Mouse (Mus musculus): Measurements from ENCODE around the gene Sfn. TPM values are rescaled to one million over a fixed set of nuclear protein-coding genes. Genes with fewer than 3 reads are reported as not detected.

Gene Sfn
- polyA plus RNA-seq, 2 experiments = 139 to 295 TPM

DNA sequence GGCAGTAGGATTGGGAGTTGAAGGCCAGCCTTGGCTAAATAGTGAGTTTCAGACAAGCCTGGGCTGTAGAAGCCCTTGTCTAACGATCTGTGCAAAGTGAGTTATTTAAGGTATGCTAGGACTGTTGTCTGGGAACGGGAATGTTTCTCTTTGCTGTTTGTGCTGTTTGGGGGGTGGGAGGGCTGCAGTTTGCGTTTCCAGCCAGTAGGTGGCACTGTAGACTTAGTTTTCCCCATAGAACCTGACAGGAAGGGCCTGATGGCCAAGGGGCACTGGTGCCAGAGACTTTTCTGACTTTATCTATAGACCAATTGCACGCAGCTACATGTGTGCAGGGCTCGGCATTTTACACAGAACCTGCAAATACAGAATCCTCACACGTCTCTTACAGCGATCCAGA is 9.4 kb downstream of the Sfn start:
- Histone ChIP-seq H3K9ac (ENCODE audit: low read depth, low read length, severe bottlenecking) (no peak overlapping the region), H3K27ac (replicated peaks; ENCODE audit: low read depth, low read length) (no peak overlapping the region), H3K4me3 (replicated peaks; ENCODE audit: low read length) (no peak overlapping the region), H3K9me3 (ENCODE audit: control insufficient read depth, low read length) (no peaks in the 10 kb centered on the region), H3K4me2 (replicated peaks; ENCODE audit: low read depth, low read length, severe bottlenecking) (no peak overlapping the region), H3K27me3 (ENCODE audit: control insufficient read depth, insufficient read depth, low read length) (no peaks in the 10 kb centered on the region), H3K36me3 (ENCODE audit: control insufficient read depth, insufficient read depth, low read length) (peaks cover 43% of the 10 kb centered on the region), H3K4me1 (ENCODE audit: control insufficient read depth, insufficient read depth, low read length) (no peaks in the 10 kb centered on the region)
- TF ChIP-seq POLR2A (IDR thresholded peaks at IDR 0.05; ENCODE audit: borderline replicate concordance, extremely low read depth, insufficient read depth, insufficient read length) = no peak
- DNase-seq (ENCODE audit: low spot score) (peak; percentile 75), ATAC-seq (ENCODE audit: low FRiP score, low read depth) (no peak; the same call in 1 of the 2 replicates)
- WGBS = 34% methylated on average over 7 of the region's 7 CpGs

DNA sequence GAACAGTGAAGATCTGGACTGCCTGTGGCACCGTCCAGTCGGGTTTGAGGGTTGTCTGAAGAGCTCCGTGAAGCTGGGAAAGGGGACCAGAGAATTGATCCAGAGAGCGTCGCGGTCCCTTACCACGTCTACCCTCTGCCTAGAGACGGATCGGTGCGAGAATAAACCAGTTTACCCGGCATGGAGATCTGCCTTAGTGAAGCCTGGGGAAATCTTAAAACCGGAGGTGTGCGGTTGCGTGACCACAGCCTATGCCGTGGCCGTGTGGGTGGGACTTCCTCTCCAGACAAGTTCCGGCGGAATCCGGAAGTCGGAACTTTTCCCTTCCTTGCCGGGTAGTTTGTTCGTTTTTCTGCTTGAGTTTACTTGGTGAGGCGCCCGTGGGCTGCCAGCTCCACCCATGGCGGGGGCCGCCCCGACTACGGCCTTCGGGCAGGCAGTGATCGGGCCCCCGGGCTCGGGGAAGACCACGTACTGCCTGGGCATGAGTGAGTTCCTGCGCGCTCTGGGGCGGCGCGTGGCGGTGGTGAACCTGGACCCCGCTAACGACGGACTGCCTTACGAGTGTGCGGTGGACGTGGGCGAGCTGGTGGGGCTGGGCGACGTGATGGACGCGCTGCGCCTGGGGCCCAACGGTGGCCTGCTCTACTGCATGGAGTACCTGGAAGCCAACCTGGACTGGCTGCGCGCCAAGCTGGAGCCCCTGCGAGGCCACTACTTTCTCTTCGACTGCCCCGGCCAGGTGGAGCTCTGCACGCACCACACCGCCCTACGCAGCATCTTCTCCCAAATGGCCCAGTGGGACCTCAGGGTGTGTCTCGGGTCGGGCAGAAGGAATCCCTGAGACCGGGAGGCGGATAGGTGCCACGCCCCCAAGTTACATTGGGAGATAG is 17.7 kb downstream of the Sfn start, which contains the start of gene Gpn2:
Gpn2 (plus strand) TSS at position 304 of the 893 bp plus-strand sequence.
- Histone ChIP-seq H3K36me3 (ENCODE audit: control insufficient read depth, insufficient read depth, low read length) (peaks cover 67% of the 10 kb centered on the region), H3K4me2 (replicated peaks; ENCODE audit: low read depth, low read length, severe bottlenecking) (peak within 1 kb of the TSS; percentile 95), H3K27ac (replicated peaks; ENCODE audit: low read depth, low read length) (peak within 1 kb of the TSS; percentile 43; the same call in 1 of the 2 replicates)

GRCm38 (mm10) chr4:133583690-133584058 is 18.3 kb downstream of the Sfn start:
- WGBS = 58% methylated on average over 6 of the region's 6 CpGs
- H3K36me3 ChIP-seq (ENCODE audit: control insufficient read depth, insufficient read depth, low read length) = peaks cover 65% of the 10 kb centered on the region

More for the DNA sequence above, 17.7 kb downstream of the Sfn start, which contains the start of gene Gpn2:
- TF ChIP-seq POLR2A (IDR thresholded peaks at IDR 0.05; ENCODE audit: borderline replicate concordance, extremely low read depth, insufficient read depth, insufficient read length) = peak; percentile 23; the same call in 1 of the 2 replicates
- ATAC-seq (ENCODE audit: low FRiP score, low read depth) = peak; percentile 90
- peak; percentile 88 for DNase-seq (ENCODE audit: low spot score)
- no peaks in the 10 kb centered on the region for H3K9me3 ChIP-seq (ENCODE audit: control insufficient read depth, low read length)
- 2% methylated on average over 63 of the region's 65 CpGs for WGBS
- peak within 1 kb of the TSS; percentile 87 for H3K4me3 ChIP-seq (replicated peaks; ENCODE audit: low read length)
- H3K9ac ChIP-seq (ENCODE audit: low read depth, low read length, severe bottlenecking) = peak within 1 kb of the TSS; percentile 65
- H3K27me3 ChIP-seq (ENCODE audit: control insufficient read depth, insufficient read depth, low read length) = no peaks in the 10 kb centered on the region
- H3K4me1 ChIP-seq (ENCODE audit: control insufficient read depth, insufficient read depth, low read length) = no peaks in the 10 kb centered on the region

DNA sequence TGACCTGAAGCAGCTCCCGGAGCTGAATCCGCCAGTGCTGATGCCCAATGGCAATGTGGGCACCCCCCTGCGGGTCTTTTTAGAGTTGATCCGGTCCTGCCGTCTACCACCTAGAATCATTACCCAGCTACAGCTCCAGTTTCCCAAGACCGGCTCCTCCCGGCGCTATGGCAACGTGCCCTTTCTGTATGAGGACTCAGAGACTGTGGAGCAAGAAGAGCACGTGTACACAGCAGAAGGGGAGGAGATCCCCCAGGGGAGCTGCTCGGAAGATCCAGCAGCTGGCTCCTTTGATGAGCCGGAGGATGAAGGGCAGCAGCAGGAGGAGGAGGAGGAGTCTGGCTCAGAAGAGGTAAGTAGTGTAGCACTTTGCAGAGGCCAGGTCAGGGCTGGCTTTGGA is 24.0 kb downstream of the Sfn start:
- H3K27me3 ChIP-seq (ENCODE audit: control insufficient read depth, insufficient read depth, low read length) = no peaks in the 10 kb centered on the region
- ATAC-seq (ENCODE audit: low FRiP score, low read depth) (no peak), DNase-seq (ENCODE audit: low spot score) (no peak)
- no peaks in the 10 kb centered on the region for H3K9me3 ChIP-seq (ENCODE audit: control insufficient read depth, low read length)
- H3K9ac ChIP-seq (ENCODE audit: low read depth, low read length, severe bottlenecking) = no peak overlapping the region
- H3K4me2 ChIP-seq (replicated peaks; ENCODE audit: low read depth, low read length, severe bottlenecking) = no peak overlapping the region
- H3K27ac ChIP-seq (replicated peaks; ENCODE audit: low read depth, low read length) = no peak overlapping the region
- TF ChIP-seq POLR2A (IDR thresholded peaks at IDR 0.05; ENCODE audit: borderline replicate concordance, extremely low read depth, insufficient read depth, insufficient read length) = no peak
- 79% methylated on average over 12 of the region's 12 CpGs for WGBS
- H3K4me1 ChIP-seq (ENCODE audit: control insufficient read depth, insufficient read depth, low read length) = peaks cover 5% of the 10 kb centered on the region
- no peak overlapping the region for H3K4me3 ChIP-seq (replicated peaks; ENCODE audit: low read length)
- peaks cover 45% of the 10 kb centered on the region for H3K36me3 ChIP-seq (ENCODE audit: control insufficient read depth, insufficient read depth, low read length)

More at GRCm38 (mm10) chr4:133583690-133584058, 18.3 kb downstream of the Sfn start:
- H3K4me3 ChIP-seq (replicated peaks; ENCODE audit: low read length) = peak overlapping the region; percentile 87
- H3K9ac ChIP-seq (ENCODE audit: low read depth, low read length, severe bottlenecking) = peak overlapping the region; percentile 65
- peak overlapping the region; percentile 95 for H3K4me2 ChIP-seq (replicated peaks; ENCODE audit: low read depth, low read length, severe bottlenecking)
- no peak for DNase-seq (ENCODE audit: low spot score)
- ATAC-seq (ENCODE audit: low FRiP score, low read depth) = peak; percentile 28; the same call in 1 of the 2 replicates
- no peaks in the 10 kb centered on the region for H3K27me3 ChIP-seq (ENCODE audit: control insufficient read depth, insufficient read depth, low read length)
- H3K4me1 ChIP-seq (ENCODE audit: control insufficient read depth, insufficient read depth, low read length) = no peaks in the 10 kb centered on the region
- TF ChIP-seq POLR2A (IDR thresholded peaks at IDR 0.05; ENCODE audit: borderline replicate concordance, extremely low read depth, insufficient read depth, insufficient read length) = no peak
- peak overlapping the region; percentile 40; the same call in 1 of the 2 replicates for H3K27ac ChIP-seq (replicated peaks; ENCODE audit: low read depth, low read length)
- no peaks in the 10 kb centered on the region for H3K9me3 ChIP-seq (ENCODE audit: control insufficient read depth, low read length)

DNA sequence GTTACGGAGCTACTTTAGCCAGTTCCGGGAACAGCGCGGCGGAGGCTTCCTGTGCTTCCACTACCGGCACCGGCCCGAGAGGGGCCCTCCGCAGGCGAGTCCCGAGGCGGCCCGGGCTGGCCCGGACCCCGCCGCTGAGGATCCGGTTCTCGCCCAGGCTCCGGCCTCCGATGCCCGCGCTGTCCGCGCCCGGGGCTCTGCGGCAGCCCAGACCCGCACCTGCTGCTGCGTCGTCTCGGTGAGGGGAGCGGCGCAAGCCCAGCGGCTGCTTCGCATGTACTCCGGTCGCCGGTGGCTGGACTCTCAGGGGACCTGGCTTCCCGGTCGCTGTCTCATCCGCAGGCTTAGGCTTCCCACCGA is 27.1 kb downstream of the Sfn start:
- TF ChIP-seq POLR2A (IDR thresholded peaks at IDR 0.05; ENCODE audit: borderline replicate concordance, extremely low read depth, insufficient read depth, insufficient read length) = no peak
- under 1% methylated on average over 37 of the region's 41 CpGs for WGBS

More for the DNA sequence above, 27.1 kb downstream of the Sfn start:
- Histone ChIP-seq H3K4me2 (replicated peaks; ENCODE audit: low read depth, low read length, severe bottlenecking) (peak overlapping the region; percentile 90), H3K4me3 (replicated peaks; ENCODE audit: low read length) (peak overlapping the region; percentile 94), H3K27me3 (ENCODE audit: control insufficient read depth, insufficient read depth, low read length) (no peaks in the 10 kb centered on the region), H3K27ac (replicated peaks; ENCODE audit: low read depth, low read length) (peak overlapping the region; percentile 76; the same call in 1 of the 2 replicates), H3K9me3 (ENCODE audit: control insufficient read depth, low read length) (no peaks in the 10 kb centered on the region), H3K9ac (ENCODE audit: low read depth, low read length, severe bottlenecking) (peak overlapping the region; percentile 86), H3K36me3 (ENCODE audit: control insufficient read depth, insufficient read depth, low read length) (peaks cover 19% of the 10 kb centered on the region), H3K4me1 (ENCODE audit: control insufficient read depth, insufficient read depth, low read length) (peaks cover 5% of the 10 kb centered on the region)
- peak; percentile 58; the same call in 1 of the 2 replicates for ATAC-seq (ENCODE audit: low FRiP score, low read depth)
- no peak for DNase-seq (ENCODE audit: low spot score)

Data from limb, embryonic 14.5 days (tissue).